Mouse (Mus musculus): Measurements from ENCODE around the gene Abraxas2. TPM values are rescaled to one million over a fixed set of nuclear protein-coding genes. Genes with fewer than 3 reads are reported as not detected.

Gene Abraxas2
- 21.2 and 21.5 TPM in 2 replicates for polyA plus RNA-seq (2015; fragmentation: Nextera tagmentation; extraction: Ambion mirVana)

DNA sequence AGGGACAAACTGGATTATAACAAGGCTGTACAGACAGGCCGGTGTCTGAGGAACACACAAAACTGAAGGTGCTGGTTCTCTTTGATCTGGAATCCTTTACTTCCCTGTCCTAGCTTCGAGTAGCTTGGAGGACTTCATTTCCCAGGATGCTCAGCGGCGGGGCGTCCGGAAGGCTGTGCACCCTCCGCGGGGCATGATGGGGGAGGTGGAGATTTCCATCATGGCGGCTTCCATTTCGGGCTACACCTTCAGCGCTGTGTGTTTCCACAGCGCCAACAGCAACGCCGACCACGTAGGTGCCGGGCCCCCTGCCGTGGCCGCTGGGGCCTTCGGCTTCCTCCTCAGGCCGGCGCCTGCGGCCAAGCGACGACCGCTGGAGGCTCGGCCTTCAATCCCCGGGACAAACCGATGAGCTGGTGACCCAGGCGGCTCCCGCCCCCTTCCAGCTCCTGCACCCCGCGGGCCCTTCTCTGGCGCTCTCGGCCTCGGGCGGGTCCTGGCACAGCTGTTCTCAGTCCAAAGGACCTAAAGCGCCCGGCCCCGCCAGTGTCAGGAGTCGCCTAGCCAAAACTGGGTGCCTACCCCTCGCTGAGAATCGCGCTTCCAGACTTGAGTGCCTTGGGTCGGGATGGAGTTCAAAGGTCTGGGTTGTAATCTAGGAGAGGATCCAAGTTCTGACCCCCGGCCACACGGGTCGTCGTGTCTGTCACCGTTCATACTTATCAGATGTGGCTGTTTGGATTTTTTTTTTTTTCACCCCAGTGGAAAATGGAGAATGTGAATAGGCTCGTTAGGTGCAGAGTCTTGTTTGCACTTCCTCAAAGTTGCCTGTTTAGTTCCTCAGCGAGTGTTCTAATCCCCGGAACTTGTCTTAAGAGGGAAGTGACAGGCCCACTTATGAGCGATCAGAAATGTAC lies at the start of gene Abraxas2:
Abraxas2 (plus strand) TSS at position 184 of the 917 bp plus-strand sequence.

DNA sequence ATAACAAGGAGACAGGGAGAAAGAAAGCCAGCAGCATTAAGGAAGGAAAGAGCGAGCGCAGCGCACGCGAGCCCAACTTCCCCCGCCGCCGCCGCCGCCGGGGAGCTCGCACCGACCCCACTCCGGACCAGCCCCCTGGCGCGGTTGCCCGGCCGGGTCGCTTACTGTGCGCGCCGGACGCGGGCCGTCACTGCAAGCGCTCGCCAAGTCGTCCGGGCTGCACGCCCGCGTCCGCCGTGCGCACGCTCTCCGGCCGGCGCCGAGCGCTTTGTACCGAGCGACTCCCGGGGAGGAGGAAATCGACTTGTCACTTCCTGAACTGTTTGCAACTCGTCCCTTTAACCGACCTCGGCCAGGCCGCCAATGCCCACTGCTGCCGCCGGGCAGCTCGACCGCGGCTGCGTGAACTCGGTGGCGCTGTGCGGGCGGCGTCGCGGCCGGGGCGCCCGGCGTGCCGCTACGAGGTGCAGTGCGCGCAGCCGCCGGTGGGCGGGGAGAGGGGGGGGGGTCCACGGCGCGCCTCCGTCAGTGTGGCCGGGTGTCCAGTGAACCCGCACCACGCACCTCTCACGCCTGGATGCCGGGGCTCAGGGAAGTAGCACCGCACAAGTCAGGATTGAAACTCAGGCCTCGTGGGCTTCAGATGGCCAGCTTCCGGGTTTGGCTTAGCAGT lies 45.5 kb upstream of the Abraxas2 start, which contains the start of gene Fam53b:
Fam53b (minus strand) TSS at position 471 of the 673 bp plus-strand sequence.

DNA sequence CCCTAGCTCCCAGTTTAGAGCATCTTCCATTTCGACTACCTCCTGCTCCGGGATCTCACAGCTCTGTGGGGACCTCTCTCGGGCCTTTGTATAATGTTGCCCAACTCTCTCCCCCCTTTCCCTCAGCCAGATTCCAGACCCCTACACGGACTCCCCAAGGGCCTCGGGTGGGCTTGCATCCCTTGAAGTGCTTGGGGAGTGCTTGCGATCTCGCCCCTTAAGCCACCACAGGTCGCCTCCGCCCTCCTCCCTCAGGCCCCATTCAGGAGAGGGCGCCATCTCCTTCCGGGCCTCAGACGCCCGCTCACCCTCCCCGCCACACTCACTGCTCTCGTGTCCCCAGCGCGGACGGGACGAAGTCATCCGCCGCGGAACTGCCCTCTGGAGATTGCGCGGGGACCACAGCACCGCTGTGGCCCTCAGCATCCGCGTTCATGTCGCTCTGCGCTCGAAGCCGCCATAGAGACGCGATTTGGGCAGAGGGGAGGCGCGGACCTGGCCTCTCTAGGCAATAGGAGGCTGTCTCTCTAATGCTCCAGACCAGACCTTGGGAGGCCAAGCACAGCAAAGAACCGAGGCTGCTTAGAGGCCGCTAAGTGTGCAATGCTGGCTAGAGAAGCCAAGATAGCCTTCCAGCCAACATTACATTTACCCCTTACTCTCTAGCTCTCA lies 6.7 kb upstream of the Abraxas2 start, which contains the start of gene Eef1akmt2:
Eef1akmt2 (minus strand) TSS at position 501 of the 672 bp plus-strand sequence.

DNA sequence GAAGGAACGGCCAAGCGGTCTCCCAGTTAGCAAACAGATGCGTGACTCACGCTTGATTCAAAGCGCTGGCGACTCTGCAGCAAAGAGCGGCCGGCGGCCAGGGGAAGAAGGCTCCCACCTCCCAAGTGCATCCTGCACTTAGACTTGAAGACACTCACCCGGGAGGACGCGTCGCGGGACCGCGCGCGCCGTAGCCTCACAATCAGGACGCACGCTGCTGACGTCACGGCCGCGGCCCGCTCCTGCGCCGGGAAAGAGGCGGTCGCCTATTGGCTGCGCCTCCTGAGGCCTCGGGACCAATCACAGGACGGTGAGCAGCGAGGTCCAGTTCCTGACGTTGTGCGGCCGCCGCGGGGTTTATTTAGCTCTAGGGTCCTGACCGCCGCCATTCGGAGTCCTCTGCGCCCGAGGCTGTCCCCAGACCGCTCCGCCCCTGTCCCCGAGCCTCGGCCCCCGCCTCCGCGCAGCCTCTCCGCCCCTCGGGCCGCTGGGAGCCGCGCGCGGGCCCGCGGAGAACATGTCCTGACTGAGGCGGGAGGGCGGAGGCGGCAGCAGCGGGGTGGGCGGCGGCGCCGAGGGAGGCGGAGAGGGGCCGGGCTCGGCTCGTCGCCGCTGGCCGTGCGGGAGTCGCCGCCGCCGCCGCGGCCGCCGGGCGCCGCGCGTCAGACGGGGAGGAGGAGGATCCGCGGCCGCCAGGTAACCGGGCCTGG lies 72.0 kb downstream of the Abraxas2 start, which contains the start of gene Zranb1:
Zranb1 (plus strand) TSS at position 293 of the 710 bp plus-strand sequence.

Other genes with a start within 250 kb of the Abraxas2 start
- 9.4 and 11.5 TPM in 2 replicates for gene Lhpp, start 248.6 kb upstream of the Abraxas2 start, polyA plus RNA-seq (2015; fragmentation: Nextera tagmentation; extraction: Ambion mirVana)
- 5.7 and 6.6 TPM in 2 replicates for gene Fam53b, start 45.3 kb upstream of the Abraxas2 start, polyA plus RNA-seq (2015; fragmentation: Nextera tagmentation; extraction: Ambion mirVana)
- 37.3 and 48.4 TPM in 2 replicates for gene Eef1akmt2, start 6.6 kb upstream of the Abraxas2 start, polyA plus RNA-seq (2015; fragmentation: Nextera tagmentation; extraction: Ambion mirVana)
- 10.0 and 10.9 TPM in 2 replicates for gene Zranb1, start 71.9 kb downstream of the Abraxas2 start, polyA plus RNA-seq (2015; fragmentation: Nextera tagmentation; extraction: Ambion mirVana)